Mouse (Mus musculus) stomach, embryonic 16.5 days (tissue): ENCODE measurements at regions not wholly inside any gene's neighbourhood (a gene's known extent, or its start where the extent isn't known, plus 50 kb on each side); places are given as distances from the start of the nearest gene placed in this dataset.

Source experiments
- ATAC-seq: fragments of 200-750 bp; cut with Nextera tagmentation; 2 replicates; pipeline ENCODE4 v1.8.0; 2017; ENCODE audit warnings: moderate number of reproducible peaks, moderate TSS enrichment; ENCODE audit not compliant: insufficient read depth, low FRiP score
- H3K27ac ChIP-seq: fragments of 300-500 bp; sonication (generic); 2 replicates; pipeline ENCODE4 v1.5.1; 2014; ENCODE audit warnings: low read length
- H3K27me3 ChIP-seq: fragments of 300-500 bp; sonication (generic); 2 replicates; pipeline ENCODE4 v1.6.1; 2014; ENCODE audit warnings: low read length, control low read depth, mixed read lengths; ENCODE audit not compliant: control insufficient read depth, insufficient read depth
- H3K36me3 ChIP-seq: fragments of 300-500 bp; sonication (generic); 2 replicates; pipeline ENCODE4 v1.6.1; 2014; ENCODE audit warnings: low read length; ENCODE audit not compliant: control insufficient read depth, insufficient read depth
- H3K4me1 ChIP-seq: fragments of 300-500 bp; sonication (generic); 2 replicates; pipeline ENCODE4 v1.6.1; 2014; ENCODE audit warnings: low read length, control low read depth, mixed read lengths; ENCODE audit not compliant: control insufficient read depth, insufficient read depth
- H3K4me2 ChIP-seq: fragments of 300-500 bp; sonication (generic); 2 replicates; pipeline ENCODE4 v1.6.1; 2014; ENCODE audit warnings: low read depth, low read length, mixed read lengths
- H3K4me3 ChIP-seq: fragments of 300-500 bp; sonication (generic); replicated peaks from 2 replicates; pipeline ENCODE4 v1.5.1; 2014; ENCODE audit warnings: mild to moderate bottlenecking, low read length
- H3K9ac ChIP-seq: fragments of 300-500 bp; sonication (generic); 2 replicates; pipeline ENCODE4 v1.6.1; 2014; ENCODE audit warnings: low read length
- H3K9me3 ChIP-seq: fragments of 300-500 bp; sonication (generic); replicated peaks from 2 replicates; pipeline ENCODE4 v1.6.1; 2016; ENCODE audit warnings: low read length, control low read depth; ENCODE audit not compliant: control insufficient read depth
- WGBS: fragments of 180-500 bp; shearing (Covaris S2); extraction: QIAGEN DNeasy Blood & Tissue Kit; methylation state at CpG from one replicate; pipeline ENCODE4 v1.1.7; 2014; 5-methylcytosine and 5-hydroxymethylcytosine counted together

- no peaks in the 10 kb centered on the region for H3K27me3 ChIP-seq
- no peak overlapping the region for H3K27ac ChIP-seq
- no peak for ATAC-seq
- no peaks in the 10 kb centered on the region for H3K4me1 ChIP-seq
- H3K9ac ChIP-seq: no peak overlapping the region
- no peaks in the 10 kb centered on the region for H3K36me3 ChIP-seq
- no peak overlapping the region for H3K4me3 ChIP-seq
- no peaks in the 10 kb centered on the region for H3K9me3 ChIP-seq
- 64% methylated on average over 4 of the region's 4 CpGs for WGBS
- H3K4me2 ChIP-seq: no peak overlapping the region
Observed at GRCm38 (mm10) chr8:30669451-30669850, 2759.1 kb upstream of the 5930422O12Rik start.

- Histone ChIP-seq H3K9me3 (no peaks in the 10 kb centered on the region), H3K4me3 (no peak overlapping the region), H3K27ac (no peak overlapping the region), H3K36me3 (no peaks in the 10 kb centered on the region), H3K9ac (no peak overlapping the region), H3K4me2 (no peak overlapping the region), H3K27me3 (no peaks in the 10 kb centered on the region), H3K4me1 (no peaks in the 10 kb centered on the region)
- ATAC-seq: no peak
- 83% methylated on average over 1 of the region's 1 CpGs for WGBS
Observed at GRCm38 (mm10) chr8:30677423-30677822, 2751.1 kb upstream of the 5930422O12Rik start.

GRCm38 (mm10) chr8:30682169-30682568 is 2746.3 kb upstream of the 5930422O12Rik start:
- WGBS: 42% methylated on average over 3 of the region's 3 CpGs
- no peaks in the 10 kb centered on the region for H3K27me3 ChIP-seq
- H3K9me3 ChIP-seq: no peaks in the 10 kb centered on the region
- no peak overlapping the region for H3K4me2 ChIP-seq
- H3K9ac ChIP-seq: no peak overlapping the region
- no peaks in the 10 kb centered on the region for H3K36me3 ChIP-seq
- no peaks in the 10 kb centered on the region for H3K4me1 ChIP-seq
- H3K27ac ChIP-seq: no peak overlapping the region
- ATAC-seq: no peak
- no peak overlapping the region for H3K4me3 ChIP-seq

- Histone ChIP-seq H3K27me3 (no peaks in the 10 kb centered on the region), H3K4me1 (no peaks in the 10 kb centered on the region), H3K27ac (no peak overlapping the region), H3K36me3 (no peaks in the 10 kb centered on the region), H3K9me3 (no peaks in the 10 kb centered on the region), H3K4me2 (no peak overlapping the region), H3K4me3 (no peak overlapping the region), H3K9ac (no peak overlapping the region)
- WGBS: 78% methylated on average over 3 of the region's 3 CpGs
- no peak for ATAC-seq
Observed at GRCm38 (mm10) chr8:30686539-30686938, 2742.0 kb upstream of the 5930422O12Rik start.

- Histone ChIP-seq H3K27ac (no peak overlapping the region), H3K4me2 (no peak overlapping the region), H3K27me3 (no peaks in the 10 kb centered on the region), H3K4me1 (no peaks in the 10 kb centered on the region), H3K4me3 (no peak overlapping the region), H3K36me3 (no peaks in the 10 kb centered on the region), H3K9ac (no peak overlapping the region), H3K9me3 (no peaks in the 10 kb centered on the region)
- WGBS: 53% methylated on average over 3 of the region's 3 CpGs
- ATAC-seq: no peak
Observed at GRCm38 (mm10) chr8:30694126-30694525, 2734.4 kb upstream of the 5930422O12Rik start.

GRCm38 (mm10) chr8:30716643-30717042 is 2711.9 kb upstream of the 5930422O12Rik start:
- Histone ChIP-seq H3K27me3 (no peaks in the 10 kb centered on the region), H3K36me3 (no peaks in the 10 kb centered on the region), H3K4me2 (no peak overlapping the region), H3K27ac (no peak overlapping the region), H3K9ac (no peak overlapping the region), H3K9me3 (no peaks in the 10 kb centered on the region), H3K4me1 (no peaks in the 10 kb centered on the region), H3K4me3 (no peak overlapping the region)
- 86% methylated on average over 1 of the region's 1 CpGs for WGBS
- no peak for ATAC-seq

GRCm38 (mm10) chr8:30730366-30730765 is 2698.1 kb upstream of the 5930422O12Rik start:
- no peaks in the 10 kb centered on the region for H3K9me3 ChIP-seq
- H3K36me3 ChIP-seq: no peaks in the 10 kb centered on the region
- ATAC-seq: no peak
- no peak overlapping the region for H3K27ac ChIP-seq
- no peaks in the 10 kb centered on the region for H3K27me3 ChIP-seq
- H3K4me2 ChIP-seq: no peak overlapping the region
- H3K9ac ChIP-seq: no peak overlapping the region
- H3K4me3 ChIP-seq: no peak overlapping the region
- no peaks in the 10 kb centered on the region for H3K4me1 ChIP-seq

- Histone ChIP-seq H3K27me3 (no peaks in the 10 kb centered on the region), H3K4me3 (no peak overlapping the region), H3K36me3 (no peaks in the 10 kb centered on the region), H3K9ac (no peak overlapping the region), H3K4me2 (no peak overlapping the region), H3K4me1 (no peaks in the 10 kb centered on the region), H3K9me3 (no peaks in the 10 kb centered on the region), H3K27ac (no peak overlapping the region)
- WGBS: 57% methylated on average over 11 of the region's 11 CpGs
- ATAC-seq: no peak
Observed at GRCm38 (mm10) chr8:30732585-30733253, 2695.8 kb upstream of the 5930422O12Rik start.

- ATAC-seq: no peak
- no peak overlapping the region for H3K4me2 ChIP-seq
Observed at GRCm38 (mm10) chr8:30733385-30733784, 2695.1 kb upstream of the 5930422O12Rik start.

More at GRCm38 (mm10) chr8:30733385-30733784, 2695.1 kb upstream of the 5930422O12Rik start:
- no peaks in the 10 kb centered on the region for H3K27me3 ChIP-seq
- H3K9ac ChIP-seq: no peak overlapping the region
- H3K36me3 ChIP-seq: no peaks in the 10 kb centered on the region
- no peak overlapping the region for H3K4me3 ChIP-seq
- no peak overlapping the region for H3K27ac ChIP-seq
- WGBS: 79% methylated on average over 6 of the region's 6 CpGs
- no peaks in the 10 kb centered on the region for H3K4me1 ChIP-seq
- no peaks in the 10 kb centered on the region for H3K9me3 ChIP-seq
